Mouse (Mus musculus): ENCODE results near the gene Fam110a. TPM values are rescaled to one million over a fixed set of nuclear protein-coding genes. Genes with fewer than 3 reads are reported as not detected.
A peak's percentile ranks its signal among the peaks of the same experiment; 100 is the strongest.

Fam110a gene
- polyA plus RNA-seq, 1 experiment from 2014 or later, result 43.4 TPM

DNA sequence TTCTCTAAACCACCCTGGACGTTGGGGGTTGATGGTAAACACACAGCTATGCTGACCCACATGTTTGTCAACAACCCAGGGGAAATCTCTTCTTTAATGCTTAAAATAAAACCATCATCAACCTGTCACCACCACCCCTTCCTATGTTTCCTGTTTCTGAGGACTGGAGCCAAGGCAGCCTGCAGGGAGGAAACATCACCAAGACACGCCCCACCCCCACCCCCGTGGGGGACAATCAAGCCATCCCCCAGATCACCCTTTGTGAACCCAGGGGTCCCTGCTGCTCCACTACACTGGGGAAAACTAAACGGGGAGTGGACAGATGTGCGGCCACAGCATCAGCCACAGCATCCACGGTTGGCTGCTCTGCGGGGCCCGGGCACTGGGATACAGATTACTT lies 11.6 kb downstream of the Fam110a start:
- no peak overlapping the region for H3K27ac ChIP-seq (ENCODE audit: low read depth, low read length)
- peaks cover 62% of the 10 kb centered on the region for H3K4me1 ChIP-seq (ENCODE audit: control insufficient read depth, insufficient read depth, low read depth, low read length)
- no peak for ATAC-seq
- H3K4me2 ChIP-seq (ENCODE audit: low read length), result peak overlapping the region; percentile 68
- WGBS, result 59% methylated on average over 8 of the region's 8 CpGs
- H3K36me3 ChIP-seq (ENCODE audit: control insufficient read depth, insufficient read depth, low read length), result no peaks in the 10 kb centered on the region
- no peaks in the 10 kb centered on the region for H3K9me3 ChIP-seq (ENCODE audit: control insufficient read depth, low read length)
- no peak overlapping the region for H3K4me3 ChIP-seq (ENCODE audit: low read length)
- H3K9ac ChIP-seq (ENCODE audit: low read depth, low read length), result no peak overlapping the region
- no peaks in the 10 kb centered on the region; the same call in 1 of the 2 replicates for H3K27me3 ChIP-seq (replicated peaks; ENCODE audit: control insufficient read depth, insufficient read depth, low read length)

DNA sequence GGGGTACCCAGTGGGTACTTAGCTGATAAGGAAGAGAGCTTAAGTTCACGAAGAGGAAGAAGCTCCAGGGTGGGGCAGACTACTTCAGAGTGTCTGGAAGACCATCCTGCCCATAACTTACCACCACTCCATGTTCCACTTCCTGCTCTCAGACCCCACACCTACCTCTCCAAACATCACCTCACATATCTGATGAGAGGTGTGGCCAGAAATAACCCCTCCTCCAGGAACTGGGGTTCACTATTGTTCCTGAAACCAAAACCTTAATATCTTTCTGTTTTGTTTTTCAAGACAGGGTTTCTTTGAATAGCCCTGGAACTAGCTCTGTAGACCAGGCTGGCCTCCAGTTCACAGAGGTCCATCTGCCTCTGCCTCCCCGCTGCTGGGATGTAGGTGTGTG lies 12.2 kb downstream of the Fam110a start:
- WGBS, result 71% methylated on average over 2 of the region's 2 CpGs

GRCm38 (mm10) chr2:151967176-151967750 lies 12.8 kb downstream of the Fam110a start:
- no peaks in the 10 kb centered on the region for H3K36me3 ChIP-seq (ENCODE audit: control insufficient read depth, insufficient read depth, low read length)

More for the DNA sequence above, 12.2 kb downstream of the Fam110a start:
- peak overlapping the region; percentile 45 for H3K4me2 ChIP-seq (ENCODE audit: low read length)
- H3K27me3 ChIP-seq (replicated peaks; ENCODE audit: control insufficient read depth, insufficient read depth, low read length), result no peaks in the 10 kb centered on the region
- H3K36me3 ChIP-seq (ENCODE audit: control insufficient read depth, insufficient read depth, low read length), result no peaks in the 10 kb centered on the region
- no peak for ATAC-seq
- H3K27ac ChIP-seq (ENCODE audit: low read depth, low read length), result peak overlapping the region; percentile 52; the same call in 1 of the 2 replicates
- no peak overlapping the region for H3K9ac ChIP-seq (ENCODE audit: low read depth, low read length)
- no peak overlapping the region; the same call in 1 of the 2 replicates for H3K4me3 ChIP-seq (ENCODE audit: low read length)
- H3K9me3 ChIP-seq (ENCODE audit: control insufficient read depth, low read length), result no peaks in the 10 kb centered on the region
- H3K4me1 ChIP-seq (ENCODE audit: control insufficient read depth, insufficient read depth, low read depth, low read length), result peaks cover 57% of the 10 kb centered on the region

DNA sequence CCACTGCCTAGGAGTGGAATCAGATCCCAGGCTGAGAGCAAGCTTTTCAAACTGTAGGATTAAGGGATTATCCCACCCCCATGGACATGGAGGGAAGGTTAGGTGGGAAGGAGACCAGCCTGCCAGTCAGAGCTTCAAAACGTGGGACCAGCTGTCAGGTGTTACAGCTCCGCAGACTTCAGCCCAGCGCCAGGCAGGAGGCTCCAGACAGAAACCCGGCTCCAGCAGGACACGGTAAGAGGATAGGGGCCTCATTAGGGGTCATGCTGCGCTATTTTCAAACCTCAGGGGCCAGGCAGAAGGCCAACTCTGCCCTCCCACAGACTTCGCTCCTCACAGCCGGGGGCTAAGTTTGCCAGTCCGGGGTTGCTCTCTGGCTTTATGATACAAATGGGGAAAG lies 16.0 kb downstream of the Fam110a start:
- ATAC-seq, result peak; percentile 15; the same call in 1 of the 2 replicates
- Histone ChIP-seq H3K4me1 (ENCODE audit: control insufficient read depth, insufficient read depth, low read depth, low read length) (peaks cover 39% of the 10 kb centered on the region), H3K36me3 (ENCODE audit: control insufficient read depth, insufficient read depth, low read length) (no peaks in the 10 kb centered on the region), H3K9me3 (ENCODE audit: control insufficient read depth, low read length) (no peaks in the 10 kb centered on the region), H3K4me3 (ENCODE audit: low read length) (no peak overlapping the region), H3K4me2 (ENCODE audit: low read length) (peak overlapping the region; percentile 15; the same call in 1 of the 2 replicates), H3K27ac (ENCODE audit: low read depth, low read length) (no peak overlapping the region; the same call in 1 of the 2 replicates), H3K27me3 (replicated peaks; ENCODE audit: control insufficient read depth, insufficient read depth, low read length) (no peaks in the 10 kb centered on the region), H3K9ac (ENCODE audit: low read depth, low read length) (no peak overlapping the region)
- WGBS, result 10% methylated on average over 9 of the region's 9 CpGs

More at GRCm38 (mm10) chr2:151967176-151967750, 12.8 kb downstream of the Fam110a start:
- 12% methylated on average over 8 of the region's 9 CpGs for WGBS
- Histone ChIP-seq H3K27me3 (replicated peaks; ENCODE audit: control insufficient read depth, insufficient read depth, low read length) (no peaks in the 10 kb centered on the region), H3K9ac (ENCODE audit: low read depth, low read length) (peak overlapping the region; percentile 52), H3K4me2 (ENCODE audit: low read length) (peak overlapping the region; percentile 45), H3K4me1 (ENCODE audit: control insufficient read depth, insufficient read depth, low read depth, low read length) (peaks cover 56% of the 10 kb centered on the region), H3K9me3 (ENCODE audit: control insufficient read depth, low read length) (no peaks in the 10 kb centered on the region), H3K27ac (ENCODE audit: low read depth, low read length) (peak overlapping the region; percentile 52), H3K4me3 (ENCODE audit: low read length) (peak overlapping the region; percentile 4; the same call in 1 of the 2 replicates)
- no peak for ATAC-seq

GRCm38 (mm10) chr2:151963319-151963718 lies 16.7 kb downstream of the Fam110a start:
- Histone ChIP-seq H3K4me1 (ENCODE audit: control insufficient read depth, insufficient read depth, low read depth, low read length) (peaks cover 33% of the 10 kb centered on the region), H3K4me3 (ENCODE audit: low read length) (no peak overlapping the region), H3K36me3 (ENCODE audit: control insufficient read depth, insufficient read depth, low read length) (no peaks in the 10 kb centered on the region), H3K4me2 (ENCODE audit: low read length) (no peak overlapping the region), H3K27me3 (replicated peaks; ENCODE audit: control insufficient read depth, insufficient read depth, low read length) (no peaks in the 10 kb centered on the region), H3K9ac (ENCODE audit: low read depth, low read length) (no peak overlapping the region), H3K9me3 (ENCODE audit: control insufficient read depth, low read length) (no peaks in the 10 kb centered on the region), H3K27ac (ENCODE audit: low read depth, low read length) (no peak overlapping the region)
- WGBS, result 83% methylated on average over 5 of the region's 5 CpGs
- no peak for ATAC-seq

GRCm38 (mm10) chr2:151962474-151962873 lies 17.5 kb downstream of the Fam110a start:
- no peaks in the 10 kb centered on the region for H3K9me3 ChIP-seq (ENCODE audit: control insufficient read depth, low read length)
- H3K4me2 ChIP-seq (ENCODE audit: low read length), result no peak overlapping the region
- H3K4me1 ChIP-seq (ENCODE audit: control insufficient read depth, insufficient read depth, low read depth, low read length), result peaks cover 26% of the 10 kb centered on the region
- H3K27ac ChIP-seq (ENCODE audit: low read depth, low read length), result no peak overlapping the region
- H3K36me3 ChIP-seq (ENCODE audit: control insufficient read depth, insufficient read depth, low read length), result no peaks in the 10 kb centered on the region
- no peak overlapping the region for H3K4me3 ChIP-seq (ENCODE audit: low read length)
- H3K9ac ChIP-seq (ENCODE audit: low read depth, low read length), result no peak overlapping the region
- ATAC-seq, result peak; percentile 43
- WGBS, result 40% methylated on average over 10 of the region's 10 CpGs
- no peaks in the 10 kb centered on the region for H3K27me3 ChIP-seq (replicated peaks; ENCODE audit: control insufficient read depth, insufficient read depth, low read length)

DNA sequence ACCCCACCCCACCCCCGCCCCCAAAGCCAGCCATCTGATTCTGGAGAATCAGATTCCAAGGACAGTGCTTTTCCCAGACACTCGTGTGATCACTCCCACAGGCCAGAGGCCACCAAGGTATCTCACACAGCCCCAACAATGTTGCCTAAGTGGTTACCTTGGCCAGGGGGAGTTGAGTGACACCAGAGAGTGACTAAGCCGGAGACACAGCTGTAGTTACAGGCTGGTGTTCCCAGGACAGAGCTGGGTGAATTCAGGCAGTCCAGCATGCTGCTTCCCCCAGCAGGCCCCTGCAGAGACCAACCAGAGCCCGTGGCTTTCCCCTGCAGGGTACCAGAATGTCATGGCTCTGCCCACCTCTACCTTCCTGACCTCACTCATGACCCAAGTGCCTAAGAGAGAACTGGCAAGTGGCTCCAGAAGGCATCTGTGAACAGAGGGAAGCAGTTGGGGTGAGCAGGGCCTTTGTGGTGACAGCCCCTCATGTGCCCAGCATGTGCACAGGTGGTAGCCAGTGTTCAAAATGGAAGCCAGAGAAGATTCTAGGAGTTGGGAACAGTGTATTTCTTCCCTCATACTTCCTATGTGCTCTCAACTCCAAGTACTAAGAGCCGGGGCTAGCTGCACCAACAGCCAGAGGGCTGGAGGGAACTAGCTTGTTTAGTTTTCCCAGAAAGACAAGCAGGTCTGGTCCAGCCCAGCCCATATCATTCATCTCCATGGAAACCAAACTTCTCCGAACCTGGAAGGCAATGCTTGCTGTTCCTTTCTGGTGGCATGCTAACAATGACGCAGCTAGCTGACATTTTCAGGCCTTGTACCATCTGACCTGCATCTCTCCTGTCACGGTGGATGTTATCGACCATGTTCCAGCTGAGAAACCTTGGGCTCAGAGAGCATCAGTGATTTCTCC lies 18.5 kb downstream of the Fam110a start:
- H3K27ac ChIP-seq (ENCODE audit: low read depth, low read length), result no peak overlapping the region

DNA sequence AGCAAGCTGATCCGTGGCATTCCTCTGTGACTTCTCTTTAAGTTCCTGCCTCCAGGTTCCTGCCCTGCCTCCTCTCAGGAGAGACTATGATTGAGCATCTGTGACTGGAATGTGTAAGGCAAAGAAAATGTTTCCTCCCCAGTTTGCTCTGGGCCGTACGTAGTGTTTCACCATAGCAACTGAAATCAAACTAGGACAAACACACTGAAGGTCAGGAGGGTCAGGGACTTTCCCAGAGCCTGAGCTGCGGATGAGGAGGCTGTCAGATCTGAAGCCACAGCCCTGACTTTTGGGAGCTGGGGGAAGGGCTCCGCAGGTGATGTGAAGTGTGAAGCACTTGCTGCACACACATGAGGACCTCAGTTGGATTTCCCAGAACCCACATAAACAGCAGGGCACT lies 20.7 kb downstream of the Fam110a start:
- Histone ChIP-seq H3K4me2 (ENCODE audit: low read length) (no peak overlapping the region), H3K9me3 (ENCODE audit: control insufficient read depth, low read length) (no peaks in the 10 kb centered on the region), H3K36me3 (ENCODE audit: control insufficient read depth, insufficient read depth, low read length) (no peaks in the 10 kb centered on the region), H3K4me3 (ENCODE audit: low read length) (no peak overlapping the region), H3K27me3 (replicated peaks; ENCODE audit: control insufficient read depth, insufficient read depth, low read length) (no peaks in the 10 kb centered on the region), H3K9ac (ENCODE audit: low read depth, low read length) (no peak overlapping the region), H3K4me1 (ENCODE audit: control insufficient read depth, insufficient read depth, low read depth, low read length) (peaks cover 17% of the 10 kb centered on the region), H3K27ac (ENCODE audit: low read depth, low read length) (no peak overlapping the region)
- WGBS, result 36% methylated on average over 5 of the region's 5 CpGs
- ATAC-seq, result no peak

More for the DNA sequence above, 18.5 kb downstream of the Fam110a start:
- Histone ChIP-seq H3K36me3 (ENCODE audit: control insufficient read depth, insufficient read depth, low read length) (no peaks in the 10 kb centered on the region), H3K27me3 (replicated peaks; ENCODE audit: control insufficient read depth, insufficient read depth, low read length) (no peaks in the 10 kb centered on the region), H3K4me1 (ENCODE audit: control insufficient read depth, insufficient read depth, low read depth, low read length) (peaks cover 23% of the 10 kb centered on the region), H3K4me2 (ENCODE audit: low read length) (no peak overlapping the region), H3K4me3 (ENCODE audit: low read length) (no peak overlapping the region), H3K9ac (ENCODE audit: low read depth, low read length) (no peak overlapping the region), H3K9me3 (ENCODE audit: control insufficient read depth, low read length) (no peaks in the 10 kb centered on the region)
- ATAC-seq, result no peak
- 38% methylated on average over 9 of the region's 9 CpGs for WGBS

DNA sequence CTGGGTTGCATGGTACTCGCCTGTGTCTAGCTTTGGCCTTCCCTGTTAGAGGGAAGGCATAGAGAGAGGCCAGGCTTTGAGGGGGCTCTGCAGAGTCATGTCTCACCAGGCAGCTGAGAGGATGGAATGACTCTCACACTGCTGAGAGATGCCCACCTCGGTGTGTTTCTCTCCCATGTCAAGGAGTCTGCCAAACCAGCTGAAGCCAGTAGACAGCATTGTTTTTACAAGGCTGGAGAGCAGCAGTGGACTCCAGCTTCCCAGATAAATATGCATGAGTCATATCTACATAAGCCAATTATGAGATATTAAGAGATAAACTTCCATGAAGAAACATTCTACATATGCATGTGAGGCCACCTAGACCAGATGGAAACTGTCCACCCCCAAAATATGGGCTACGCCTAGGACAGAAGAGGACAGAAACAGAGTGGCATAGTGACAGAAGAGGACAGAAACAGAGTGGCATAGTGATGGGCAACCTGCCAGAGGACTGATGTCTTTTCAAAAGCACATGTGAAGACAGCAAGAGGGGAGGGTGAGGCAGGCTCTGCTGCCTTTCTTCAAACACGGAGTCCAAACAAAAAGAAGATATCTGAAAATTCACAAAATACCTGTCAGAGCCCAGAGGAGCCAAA lies 23.4 kb downstream of the Fam110a start:
- Histone ChIP-seq H3K27ac (ENCODE audit: low read depth, low read length) (no peak overlapping the region), H3K9me3 (ENCODE audit: control insufficient read depth, low read length) (no peaks in the 10 kb centered on the region), H3K27me3 (replicated peaks; ENCODE audit: control insufficient read depth, insufficient read depth, low read length) (no peaks in the 10 kb centered on the region), H3K9ac (ENCODE audit: low read depth, low read length) (no peak overlapping the region), H3K4me1 (ENCODE audit: control insufficient read depth, insufficient read depth, low read depth, low read length) (peaks cover 3% of the 10 kb centered on the region), H3K4me2 (ENCODE audit: low read length) (no peak overlapping the region), H3K36me3 (ENCODE audit: control insufficient read depth, insufficient read depth, low read length) (no peaks in the 10 kb centered on the region), H3K4me3 (ENCODE audit: low read length) (no peak overlapping the region)
- 56% methylated on average over 4 of the region's 4 CpGs for WGBS
- peak; percentile 50; the same call in 1 of the 2 replicates for ATAC-seq

Measured in hindbrain, embryonic 16.5 days (tissue).